Mouse (Mus musculus): Measurements from ENCODE around the gene Il7r.
"Not testable (repeated sequence)": the region's sequence is repeated elsewhere in the genome, so short reads cannot be mapped to it uniquely, and the experiment has no call there.

Gene Il7r

GRCm38 (mm10) chr15:9530076-9530475 is at the start of gene Il7r:
Gene Il7r (minus strand): TSS chr15:9530176.
- DNase-seq (ENCODE audit: low spot score), result no peak

DNA sequence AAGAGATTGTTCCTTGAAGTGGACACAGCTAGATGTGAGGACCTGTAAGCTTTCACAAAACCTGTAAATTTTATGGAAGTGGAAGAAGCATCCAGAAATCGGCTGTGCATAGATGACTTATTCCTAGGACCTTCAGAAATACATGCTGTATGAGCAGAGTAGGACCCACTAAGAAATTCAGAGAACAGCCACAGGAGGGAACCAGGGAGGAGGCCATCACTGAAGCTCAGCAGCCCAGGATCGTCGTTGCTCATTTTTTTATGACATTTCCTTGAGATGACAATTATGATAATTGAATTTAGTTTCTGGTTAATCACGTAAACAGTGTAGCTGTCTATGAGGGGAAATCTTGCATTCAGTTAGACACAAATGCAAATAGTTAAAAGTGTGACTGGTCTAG is 47.3 kb upstream of the Il7r start:
- DNase-seq (ENCODE audit: low spot score), result no peak

DNA sequence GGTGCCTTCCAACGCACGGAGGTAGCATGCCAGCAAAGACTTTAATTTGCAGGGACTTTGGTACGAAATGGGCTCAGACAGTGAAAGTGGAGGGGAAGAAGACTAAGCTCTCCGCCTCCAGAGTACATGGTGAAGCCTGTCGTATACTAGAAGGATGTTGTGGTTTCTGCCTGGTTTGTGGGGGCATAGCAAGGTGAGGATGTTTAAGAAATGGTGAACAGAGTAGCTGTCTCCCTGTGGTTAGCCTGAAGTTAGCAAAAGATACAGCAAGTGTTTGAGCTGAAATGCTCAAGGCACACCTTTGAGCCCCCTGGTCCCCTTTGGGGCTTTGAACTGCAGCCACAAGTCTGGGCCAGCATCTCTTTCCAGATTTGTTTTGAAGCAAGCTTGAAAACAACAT is 44.8 kb upstream of the Il7r start:
- no peak for DNase-seq (ENCODE audit: low spot score)

- no peak for DNase-seq (ENCODE audit: low spot score)
Observed at GRCm38 (mm10) chr15:9573361-9573760, 43.4 kb upstream of the Il7r start.

- no peak for DNase-seq (ENCODE audit: low spot score)
Observed at GRCm38 (mm10) chr15:9572664-9573063, 42.7 kb upstream of the Il7r start.

GRCm38 (mm10) chr15:9571896-9572295 is 41.9 kb upstream of the Il7r start:
- DNase-seq (ENCODE audit: low spot score), result no peak

GRCm38 (mm10) chr15:9567316-9567715 is 37.3 kb upstream of the Il7r start:
- no peak for DNase-seq (ENCODE audit: low spot score)

GRCm38 (mm10) chr15:9565396-9565795 is 35.4 kb upstream of the Il7r start:
- no peak for DNase-seq (ENCODE audit: low spot score)

DNA sequence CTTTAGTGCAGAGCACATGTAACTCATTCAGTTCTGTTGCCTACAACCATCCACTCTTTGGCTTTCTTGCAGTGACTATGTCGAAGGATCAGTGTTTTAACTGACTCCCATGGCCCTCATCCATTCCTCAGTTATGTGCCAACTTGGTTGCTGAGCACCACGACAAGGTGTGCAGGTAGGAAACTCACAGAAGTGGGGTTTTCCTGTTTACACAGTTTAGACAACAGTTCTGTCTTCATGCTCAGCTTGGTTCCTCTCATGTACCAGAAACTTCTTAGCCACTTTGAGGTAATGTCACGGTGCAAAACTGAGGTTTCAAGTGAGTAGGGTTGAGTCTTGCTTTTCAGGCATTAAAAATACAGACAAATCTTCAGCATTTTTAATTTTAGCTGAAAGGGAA is 34.2 kb upstream of the Il7r start:
- DNase-seq (ENCODE audit: low spot score), result no peak

DNA sequence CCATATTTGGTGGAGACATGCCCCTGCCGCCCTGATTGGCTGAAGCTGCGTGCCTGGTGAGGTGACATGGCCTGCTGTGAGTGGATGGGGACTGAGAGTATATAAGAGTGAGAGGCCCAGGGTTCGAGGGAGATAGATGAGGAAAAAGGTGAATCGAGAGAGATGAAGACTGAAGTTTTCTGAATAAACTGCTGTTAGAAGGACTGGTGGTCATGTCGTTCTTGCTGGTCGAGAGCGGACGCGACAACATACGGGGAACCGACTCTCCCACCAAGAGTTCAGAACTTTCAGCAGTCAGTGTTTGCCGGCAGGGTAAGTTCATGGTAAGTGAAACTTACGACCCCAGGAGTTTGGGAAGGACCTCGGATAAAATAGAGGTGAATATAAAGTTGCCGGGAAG is 27.3 kb upstream of the Il7r start:
- not testable (repeated sequence) for DNase-seq (ENCODE audit: low spot score)

GRCm38 (mm10) chr15:9548951-9549350 is 19.0 kb upstream of the Il7r start:
- DNase-seq (ENCODE audit: low spot score), result no peak

DNA sequence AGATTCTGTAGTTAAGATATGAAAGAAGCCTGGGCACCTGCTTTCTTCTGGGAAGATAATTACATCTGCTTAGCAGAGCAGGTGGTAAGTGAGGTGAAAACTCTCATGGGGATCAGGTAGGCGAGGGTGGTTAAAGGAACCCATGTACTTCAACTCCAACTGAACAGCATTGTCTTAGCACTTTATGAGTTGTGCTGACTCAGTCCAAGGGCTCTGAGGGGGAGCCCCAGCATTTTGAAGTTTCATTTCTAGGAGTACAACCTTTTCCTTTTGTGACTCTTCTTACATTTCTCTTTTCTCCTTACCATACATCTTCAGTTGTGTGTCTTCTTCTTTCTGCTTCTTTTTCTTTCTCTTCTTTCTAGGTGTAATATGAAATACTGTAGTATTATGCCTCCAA is 5.2 kb upstream of the Il7r start:
- no peak for DNase-seq (ENCODE audit: low spot score)

DNA sequence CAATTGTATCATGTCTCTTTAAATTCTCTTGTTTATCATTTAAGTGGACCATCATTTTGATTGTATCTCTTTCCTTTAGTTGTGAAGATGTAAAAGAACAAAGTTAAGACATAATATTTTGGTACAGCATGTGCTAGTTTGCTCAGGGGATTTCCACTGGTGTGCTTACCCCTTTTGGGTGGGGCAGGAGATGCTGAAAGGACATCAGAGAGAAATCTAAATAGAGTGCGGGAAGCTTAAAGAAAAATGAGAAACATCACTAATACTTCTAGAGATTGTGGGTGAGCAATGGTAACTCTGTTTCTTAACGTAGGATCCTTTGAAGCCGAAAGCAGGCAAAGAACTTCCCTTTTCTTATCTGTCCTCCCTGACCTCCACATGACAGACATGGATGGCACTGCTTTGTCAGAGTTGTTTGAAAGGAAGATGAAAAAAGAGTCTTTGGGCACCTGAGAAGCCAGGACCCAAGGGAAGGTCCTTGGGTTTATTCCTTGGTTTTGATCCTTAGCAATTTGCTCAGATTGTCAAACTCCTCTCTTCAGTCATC is 3.5 kb upstream of the Il7r start:
- no peak for DNase-seq (ENCODE audit: low spot score)

- DNase-seq (ENCODE audit: low spot score), result no peak
Observed at GRCm38 (mm10) chr15:9529646-9530045, 330 bp downstream of the Il7r start.

GRCm38 (mm10) chr15:9528186-9528935 is 1.6 kb downstream of the Il7r start:
- DNase-seq (ENCODE audit: low spot score), result no peak

GRCm38 (mm10) chr15:9526412-9526811 is 3.6 kb downstream of the Il7r start:
- DNase-seq (ENCODE audit: low spot score), result no peak

- no peak for DNase-seq (ENCODE audit: low spot score)
Observed at GRCm38 (mm10) chr15:9524907-9525306, 5.1 kb downstream of the Il7r start.

DNA sequence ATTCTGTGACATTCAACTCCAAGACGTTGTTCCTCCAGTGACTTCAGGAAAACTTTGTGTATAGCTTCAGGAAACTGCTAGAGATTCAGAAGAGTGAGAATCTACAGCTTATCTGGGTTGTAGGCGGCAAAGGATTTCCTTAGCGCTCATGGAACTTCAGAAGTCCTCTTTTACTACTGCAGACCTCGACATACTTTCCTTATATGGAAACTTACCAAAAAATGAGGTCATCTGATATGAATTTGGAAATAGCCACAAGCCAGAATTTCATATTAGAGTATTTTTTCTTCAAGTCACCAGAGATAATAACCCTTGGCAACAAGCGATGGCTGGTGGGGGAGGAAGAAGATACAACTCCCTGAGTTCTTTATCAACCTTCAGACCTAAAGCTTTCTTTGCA is 6.0 kb downstream of the Il7r start:
- no peak for DNase-seq (ENCODE audit: low spot score)

- DNase-seq (ENCODE audit: low spot score), result no peak
Observed at GRCm38 (mm10) chr15:9523059-9523458, 6.9 kb downstream of the Il7r start.

DNA sequence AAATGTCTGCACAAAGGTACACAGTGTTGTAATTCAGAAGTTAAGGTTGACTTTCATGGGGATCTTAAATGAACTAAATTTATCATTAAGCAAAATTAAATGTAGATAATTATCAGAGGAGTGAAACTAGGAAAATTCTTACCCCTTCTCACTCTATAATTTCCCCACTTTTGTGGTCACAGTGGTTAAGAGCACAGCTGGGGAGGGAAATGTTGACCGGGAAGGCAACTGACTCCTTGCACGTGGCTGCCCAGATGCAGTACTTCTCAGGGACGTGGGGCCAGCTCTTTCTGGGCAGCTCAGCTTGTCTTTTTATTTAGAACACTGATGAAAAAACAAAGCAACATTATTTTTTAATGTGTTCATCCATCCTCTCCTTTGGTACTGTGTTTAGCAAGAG is 37.9 kb downstream of the Il7r start:
- no peak for DNase-seq (ENCODE audit: low spot score)

DNA sequence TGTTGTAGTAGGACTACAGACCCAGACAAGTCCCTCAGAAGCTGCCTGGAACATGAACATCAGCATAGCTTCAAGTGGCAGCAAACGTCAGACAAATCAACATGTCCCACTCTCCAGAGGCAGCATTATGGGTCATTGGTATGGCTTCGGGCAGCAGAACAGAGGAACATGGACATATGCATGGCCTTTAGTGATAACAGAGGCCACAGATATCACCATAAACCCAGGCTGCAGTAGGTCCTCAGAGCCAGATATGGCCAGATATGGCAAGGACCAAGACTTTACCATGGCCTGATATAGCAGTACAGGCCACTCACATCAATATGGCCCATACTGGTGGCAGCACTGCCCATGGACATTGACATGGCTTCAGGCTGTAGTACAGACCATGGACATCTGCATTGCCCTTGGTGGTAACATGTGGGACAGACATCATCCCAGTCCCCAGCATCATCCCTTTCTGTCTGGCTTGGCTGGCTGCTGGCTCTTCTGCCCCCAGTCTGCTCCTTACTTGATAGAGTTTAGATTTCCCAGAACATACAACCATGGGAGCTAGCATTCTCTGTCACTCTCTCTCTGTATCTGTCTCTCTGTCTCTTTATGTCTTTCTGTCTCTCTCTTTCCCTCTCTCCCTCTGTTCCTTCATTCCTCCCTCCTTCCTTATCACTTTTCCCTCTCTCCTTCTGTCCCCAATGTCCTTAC is 40.4 kb downstream of the Il7r start:
- no peak for DNase-seq (ENCODE audit: low spot score)

DNA sequence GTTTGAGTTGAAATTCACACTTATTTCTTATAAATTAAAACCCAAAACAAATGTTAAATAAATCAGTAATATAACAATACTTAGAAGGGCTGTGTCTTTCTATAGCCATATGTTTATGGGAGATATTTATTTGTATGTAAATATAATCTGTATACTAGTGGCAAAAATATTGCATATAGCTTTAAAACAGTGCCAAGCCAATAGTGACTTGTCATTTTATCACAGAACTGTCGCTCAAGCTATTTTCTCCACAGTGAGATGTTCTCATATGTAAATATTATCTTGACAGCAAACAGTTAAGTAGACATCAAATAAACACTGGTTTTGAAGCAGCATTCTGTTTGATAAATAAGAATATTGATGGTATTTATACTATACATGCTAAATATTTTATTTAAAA is 56.8 kb downstream of the Il7r start:
- DNase-seq (ENCODE audit: low spot score), result no peak

GRCm38 (mm10) chr15:9472618-9473017 is 57.4 kb downstream of the Il7r start:
- no peak for DNase-seq (ENCODE audit: low spot score)

- DNase-seq (ENCODE audit: low spot score), result no peak
Observed at GRCm38 (mm10) chr15:9472167-9472566, 57.8 kb downstream of the Il7r start.

Data from retina, embryonic 14.5 days (tissue).